Mouse (Mus musculus): ENCODE measurements around the gene BC016579.
A peak's percentile ranks its signal among the peaks of the same experiment; 100 is the strongest.

Gene BC016579

GRCm38 (mm10) chr16:45653934-45654332, at the start of gene BC016579:
BC016579 (minus strand) TSS chr16:45654068.
- DNase-seq (ENCODE audit: low read depth, low spot score), result no peak

- DNase-seq (ENCODE audit: low read depth, low spot score), result no peak
These were observed 45.4 kb upstream of the BC016579 start for GRCm38 (mm10) chr16:45699301-45699700.

GRCm38 (mm10) chr16:45697996-45698395, 44.1 kb upstream of the BC016579 start:
- DNase-seq (ENCODE audit: low read depth, low spot score), result no peak

GRCm38 (mm10) chr16:45695445-45696160, 41.7 kb upstream of the BC016579 start:
- DNase-seq (ENCODE audit: low read depth, low spot score), result no peak

GRCm38 (mm10) chr16:45693558-45693957, 39.7 kb upstream of the BC016579 start, which contains the start of gene Tmprss7:
Tmprss7 (minus strand) TSS chr16:45693658.
- DNase-seq (ENCODE audit: low read depth, low spot score), result no peak

- DNase-seq (ENCODE audit: low read depth, low spot score), result no peak
These were observed 39.0 kb upstream of the BC016579 start for GRCm38 (mm10) chr16:45692851-45693250.

GRCm38 (mm10) chr16:45690178-45690577, 36.3 kb upstream of the BC016579 start:
- no peak for DNase-seq (ENCODE audit: low read depth, low spot score)

- DNase-seq (ENCODE audit: low read depth, low spot score), result no peak
These were observed 33.0 kb upstream of the BC016579 start for GRCm38 (mm10) chr16:45686833-45687232.

GRCm38 (mm10) chr16:45685295-45685694, 31.4 kb upstream of the BC016579 start:
- no peak for DNase-seq (ENCODE audit: low read depth, low spot score)

- no peak for DNase-seq (ENCODE audit: low read depth, low spot score)
These were observed 30.9 kb upstream of the BC016579 start for GRCm38 (mm10) chr16:45684815-45685214.

GRCm38 (mm10) chr16:45676462-45676861, 22.6 kb upstream of the BC016579 start:
- DNase-seq (ENCODE audit: low read depth, low spot score), result no peak

- DNase-seq (ENCODE audit: low read depth, low spot score), result no peak
These were observed 16.1 kb upstream of the BC016579 start for GRCm38 (mm10) chr16:45670005-45670404.

- no peak for DNase-seq (ENCODE audit: low read depth, low spot score)
These were observed 14.3 kb upstream of the BC016579 start for GRCm38 (mm10) chr16:45668178-45668577.

- peak; percentile 33 for DNase-seq (ENCODE audit: low read depth, low spot score)
These were observed 12.3 kb upstream of the BC016579 start for GRCm38 (mm10) chr16:45666136-45666535.

- DNase-seq (ENCODE audit: low read depth, low spot score), result no peak
These were observed 8.5 kb upstream of the BC016579 start for GRCm38 (mm10) chr16:45662381-45662780.

GRCm38 (mm10) chr16:45659596-45659995, 5.7 kb upstream of the BC016579 start:
- DNase-seq (ENCODE audit: low read depth, low spot score), result no peak

- no peak for DNase-seq (ENCODE audit: low read depth, low spot score)
These were observed 4.4 kb upstream of the BC016579 start for GRCm38 (mm10) chr16:45658248-45658647.

GRCm38 (mm10) chr16:45657574-45658159, 3.8 kb upstream of the BC016579 start:
- no peak for DNase-seq (ENCODE audit: low read depth, low spot score)

- DNase-seq (ENCODE audit: low read depth, low spot score), result no peak
These were observed 597 bp upstream of the BC016579 start for GRCm38 (mm10) chr16:45654465-45654864.

- DNase-seq (ENCODE audit: low read depth, low spot score), result no peak
These were observed 597 bp downstream of the BC016579 start for GRCm38 (mm10) chr16:45653009-45653933.

- no peak for DNase-seq (ENCODE audit: low read depth, low spot score)
These were observed 2.4 kb downstream of the BC016579 start for GRCm38 (mm10) chr16:45651497-45651896.

GRCm38 (mm10) chr16:45644380-45644779, 9.5 kb downstream of the BC016579 start:
- no peak for DNase-seq (ENCODE audit: low read depth, low spot score)
